Mouse (Mus musculus): ENCODE results near the gene Pla2g4a. TPM values are rescaled to one million over a fixed set of nuclear protein-coding genes. Genes with fewer than 3 reads are reported as not detected.

Pla2g4a gene
- polyA plus RNA-seq, 1 experiment from 2014 or later = 0.89 TPM

DNA sequence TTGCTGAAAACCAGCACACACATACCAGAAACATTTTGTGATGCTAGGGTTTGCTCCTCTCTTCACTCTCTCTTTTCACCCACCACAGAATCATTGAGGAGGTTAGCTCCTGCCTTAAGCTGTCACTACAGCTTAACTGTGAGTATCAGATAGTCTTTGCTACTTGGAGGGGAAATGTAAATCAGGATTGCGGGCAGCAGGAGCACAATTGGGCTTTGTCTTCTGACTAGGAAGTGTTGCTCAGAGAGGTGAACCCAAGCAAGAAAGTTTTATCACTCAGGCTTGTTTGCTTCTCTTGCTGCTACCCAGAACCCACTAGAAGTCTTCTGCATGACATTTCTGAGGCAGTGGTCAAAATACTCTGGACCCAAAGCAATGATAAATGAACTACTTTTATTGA, 38.9 kb downstream of the Pla2g4a start:
- 30% methylated on average over 1 of the region's 1 CpGs for WGBS
- Histone ChIP-seq H3K4me3 (replicated peaks) (no peak overlapping the region), H3K36me3 (no peaks in the 10 kb centered on the region), H3K9ac (replicated peaks) (no peak overlapping the region), H3K27ac (no peak overlapping the region), H3K4me1 (replicated peaks) (no peaks in the 10 kb centered on the region), H3K27me3 (no peaks in the 10 kb centered on the region), H3K9me3 (no peaks in the 10 kb centered on the region), H3K4me2 (replicated peaks) (no peak overlapping the region)
- no peak for ATAC-seq

DNA sequence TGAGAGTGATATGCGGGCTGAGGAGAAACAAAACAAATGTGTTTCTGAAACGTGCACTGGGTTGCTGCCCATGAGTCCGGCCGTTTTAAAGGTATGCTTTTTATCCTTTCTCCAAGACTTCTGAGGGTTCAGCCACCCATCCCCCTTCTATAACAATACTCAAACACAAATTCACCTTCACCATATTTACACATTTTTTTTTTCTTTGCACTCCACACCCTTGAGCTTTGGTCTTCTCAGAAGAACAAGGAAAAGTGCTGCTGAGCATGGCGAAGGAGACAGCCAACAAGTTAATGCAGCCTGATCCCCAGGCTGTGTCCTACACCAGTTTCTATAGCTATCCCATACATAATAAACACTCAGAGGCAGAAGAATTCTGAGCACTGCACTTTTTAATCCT, 39.8 kb downstream of the Pla2g4a start:
- Histone ChIP-seq H3K36me3 (no peaks in the 10 kb centered on the region), H3K27me3 (no peaks in the 10 kb centered on the region), H3K27ac (no peak overlapping the region), H3K4me2 (replicated peaks) (no peak overlapping the region), H3K4me1 (replicated peaks) (no peaks in the 10 kb centered on the region), H3K9ac (replicated peaks) (no peak overlapping the region), H3K4me3 (replicated peaks) (no peak overlapping the region), H3K9me3 (no peaks in the 10 kb centered on the region)
- WGBS = 83% methylated on average over 5 of the region's 5 CpGs
- ATAC-seq = no peak

DNA sequence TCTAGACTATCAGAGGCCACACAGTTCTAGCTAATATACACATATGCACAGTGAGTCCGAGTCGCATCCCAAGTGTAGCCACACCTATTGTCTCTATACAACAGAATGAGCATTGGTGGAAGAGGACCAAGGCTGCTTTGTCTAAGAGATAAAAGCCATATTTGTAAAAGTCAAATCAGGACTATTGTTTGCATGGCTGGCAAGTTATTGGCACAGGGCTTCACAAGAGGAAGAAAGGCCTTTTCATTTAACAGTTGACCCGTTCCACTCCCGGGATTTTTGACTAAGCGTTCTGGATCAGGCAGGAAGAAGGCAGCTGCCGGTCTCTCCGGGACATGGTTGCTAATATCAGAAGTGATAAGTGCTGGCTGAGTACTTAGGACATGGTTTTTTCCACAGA, 41.8 kb downstream of the Pla2g4a start:
- Histone ChIP-seq H3K4me1 (replicated peaks) (no peaks in the 10 kb centered on the region), H3K9me3 (no peaks in the 10 kb centered on the region), H3K9ac (replicated peaks) (no peak overlapping the region), H3K4me3 (replicated peaks) (no peak overlapping the region), H3K36me3 (no peaks in the 10 kb centered on the region), H3K27me3 (no peaks in the 10 kb centered on the region), H3K27ac (no peak overlapping the region), H3K4me2 (replicated peaks) (no peak overlapping the region)
- no peak for ATAC-seq
- 87% methylated on average over 7 of the region's 7 CpGs for WGBS

DNA sequence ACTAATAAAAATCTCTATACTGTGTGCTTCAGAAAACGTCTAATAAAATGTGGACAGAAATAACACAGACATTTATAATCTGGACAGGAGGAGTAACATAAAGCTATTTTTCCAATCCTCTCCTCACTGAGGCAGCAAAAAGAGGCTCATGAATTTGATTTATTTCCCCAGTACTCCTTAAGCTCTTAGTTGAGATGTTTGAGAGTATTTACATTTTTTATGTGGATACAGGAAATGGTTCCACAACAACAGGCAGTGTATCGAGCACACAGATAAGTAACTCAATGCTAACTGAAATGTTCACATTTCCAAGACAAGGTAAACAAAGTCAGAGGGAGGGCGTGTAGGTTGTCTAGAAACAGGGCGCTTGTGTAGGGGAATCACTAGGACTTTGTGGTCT, 48.1 kb downstream of the Pla2g4a start:
- 86% methylated on average over 4 of the region's 4 CpGs for WGBS
- H3K9me3 ChIP-seq = no peaks in the 10 kb centered on the region
- no peaks in the 10 kb centered on the region for H3K27me3 ChIP-seq
- no peak for ATAC-seq
- no peaks in the 10 kb centered on the region for H3K36me3 ChIP-seq
- no peak overlapping the region for H3K4me3 ChIP-seq (replicated peaks)
- H3K4me1 ChIP-seq (replicated peaks) = no peaks in the 10 kb centered on the region
- no peak overlapping the region for H3K4me2 ChIP-seq (replicated peaks)
- H3K9ac ChIP-seq (replicated peaks) = no peak overlapping the region
- no peak overlapping the region for H3K27ac ChIP-seq

DNA sequence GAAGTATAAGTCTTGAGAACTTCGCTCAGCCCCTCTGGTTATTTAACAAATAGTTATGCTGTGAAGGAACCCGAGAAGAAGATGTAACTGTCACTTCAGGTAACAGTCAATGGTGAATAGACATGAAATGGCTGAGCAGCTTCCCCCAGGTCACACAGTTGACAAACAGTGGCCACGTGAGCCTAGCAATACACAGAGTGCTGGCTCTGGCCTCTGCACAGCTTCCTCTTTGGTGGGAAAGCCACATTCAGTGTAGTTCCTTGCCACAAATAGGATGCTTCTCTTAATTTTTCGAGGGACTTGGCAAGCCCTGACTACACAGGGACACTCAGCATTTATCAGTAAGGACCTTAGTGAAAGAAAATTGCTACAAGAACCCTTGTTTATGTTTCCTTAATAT, 50.0 kb downstream of the Pla2g4a start:
- Histone ChIP-seq H3K27ac (no peak overlapping the region), H3K36me3 (no peaks in the 10 kb centered on the region), H3K9ac (replicated peaks) (no peak overlapping the region), H3K27me3 (no peaks in the 10 kb centered on the region), H3K4me3 (replicated peaks) (no peak overlapping the region), H3K4me1 (replicated peaks) (no peaks in the 10 kb centered on the region), H3K4me2 (replicated peaks) (no peak overlapping the region), H3K9me3 (no peaks in the 10 kb centered on the region)
- 79% methylated on average over 4 of the region's 4 CpGs for WGBS
- ATAC-seq = no peak

DNA sequence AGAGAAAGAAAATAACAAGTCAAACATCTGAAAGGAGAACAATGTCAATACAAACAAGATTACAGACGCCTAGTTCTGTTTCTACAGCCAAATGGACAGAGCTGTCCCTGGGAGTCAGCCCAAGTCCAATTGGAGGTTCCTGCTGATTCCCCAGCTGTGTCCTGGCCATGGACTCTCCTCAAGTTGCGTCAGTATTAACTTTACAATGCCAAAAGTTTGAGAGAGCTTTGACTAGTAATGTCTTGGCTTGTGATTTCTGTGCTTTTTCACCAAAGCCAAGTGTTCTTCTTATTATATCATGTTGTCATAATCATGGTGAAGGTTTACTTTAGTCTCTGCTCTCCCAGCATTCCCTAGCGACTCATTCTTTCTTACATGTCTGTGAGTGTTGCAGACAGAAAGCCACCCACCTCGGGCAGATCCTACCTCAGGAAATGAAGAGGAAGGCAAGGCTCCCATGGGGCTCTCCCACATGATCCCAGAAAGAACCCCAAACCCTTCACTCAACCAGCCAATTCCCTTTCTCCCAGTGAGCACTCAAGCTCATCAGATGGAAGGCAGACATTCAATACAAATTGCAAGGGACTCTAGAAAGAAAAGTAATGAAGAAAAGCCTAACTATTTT, 63.0 kb downstream of the Pla2g4a start:
- 85% methylated on average over 4 of the region's 4 CpGs for WGBS

DNA sequence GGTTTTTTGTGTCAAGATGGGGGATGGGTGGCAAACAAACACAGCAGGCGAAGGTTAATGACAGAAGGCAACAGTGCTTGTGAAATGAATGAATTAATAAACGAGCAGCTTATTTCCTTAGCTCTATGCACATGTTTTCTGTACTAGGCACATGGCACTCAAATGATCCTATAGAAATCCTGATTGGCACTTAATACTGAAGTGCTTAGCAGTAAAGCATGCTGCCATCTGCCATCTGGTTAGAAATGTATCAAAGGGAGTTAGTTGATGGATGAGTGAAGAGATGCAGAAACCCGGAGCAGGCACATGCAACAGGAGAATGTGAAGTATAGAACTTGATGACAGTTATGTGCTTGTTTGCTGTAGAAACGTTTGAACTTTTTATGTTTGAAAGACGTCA, 64.5 kb downstream of the Pla2g4a start:
- H3K27me3 ChIP-seq = no peaks in the 10 kb centered on the region
- H3K36me3 ChIP-seq = no peaks in the 10 kb centered on the region
- no peak overlapping the region for H3K27ac ChIP-seq
- WGBS = 59% methylated on average over 5 of the region's 5 CpGs
- ATAC-seq = peak; percentile 72
- H3K4me1 ChIP-seq (replicated peaks) = no peaks in the 10 kb centered on the region
- no peak overlapping the region for H3K4me3 ChIP-seq (replicated peaks)
- no peak overlapping the region for H3K4me2 ChIP-seq (replicated peaks)
- no peaks in the 10 kb centered on the region for H3K9me3 ChIP-seq
- no peak overlapping the region for H3K9ac ChIP-seq (replicated peaks)

More for the DNA sequence above, 63.0 kb downstream of the Pla2g4a start:
- Histone ChIP-seq H3K9me3 (no peaks in the 10 kb centered on the region), H3K27ac (no peak overlapping the region), H3K36me3 (no peaks in the 10 kb centered on the region), H3K4me1 (replicated peaks) (no peaks in the 10 kb centered on the region), H3K27me3 (no peaks in the 10 kb centered on the region), H3K4me3 (replicated peaks) (no peak overlapping the region), H3K9ac (replicated peaks) (no peak overlapping the region), H3K4me2 (replicated peaks) (no peak overlapping the region)
- ATAC-seq = no peak

DNA sequence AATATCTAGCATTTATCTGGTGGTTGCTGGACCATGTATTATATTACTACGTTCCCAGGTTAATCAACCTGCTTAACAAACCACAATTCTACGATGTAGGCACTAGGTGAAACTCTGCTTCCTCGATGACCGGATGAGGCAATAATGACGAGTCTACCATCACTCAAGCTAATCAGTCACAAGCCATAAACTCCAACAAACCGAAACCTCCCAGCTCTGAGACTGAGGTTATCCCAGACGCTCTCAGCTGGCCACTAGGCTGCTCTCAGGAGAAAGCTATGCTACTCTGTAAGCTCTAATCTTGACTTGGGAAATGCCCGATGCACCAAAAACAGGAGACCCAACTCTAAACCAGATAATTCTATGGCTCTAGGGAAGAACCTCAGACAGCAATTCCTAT, 66.2 kb downstream of the Pla2g4a start:
- no peak overlapping the region for H3K4me2 ChIP-seq (replicated peaks)
- ATAC-seq = no peak
- H3K9me3 ChIP-seq = no peaks in the 10 kb centered on the region
- 95% methylated on average over 8 of the region's 8 CpGs for WGBS
- H3K4me1 ChIP-seq (replicated peaks) = no peaks in the 10 kb centered on the region
- no peak overlapping the region for H3K9ac ChIP-seq (replicated peaks)
- no peaks in the 10 kb centered on the region for H3K27me3 ChIP-seq
- no peaks in the 10 kb centered on the region for H3K36me3 ChIP-seq
- H3K4me3 ChIP-seq (replicated peaks) = no peak overlapping the region
- no peak overlapping the region for H3K27ac ChIP-seq

DNA sequence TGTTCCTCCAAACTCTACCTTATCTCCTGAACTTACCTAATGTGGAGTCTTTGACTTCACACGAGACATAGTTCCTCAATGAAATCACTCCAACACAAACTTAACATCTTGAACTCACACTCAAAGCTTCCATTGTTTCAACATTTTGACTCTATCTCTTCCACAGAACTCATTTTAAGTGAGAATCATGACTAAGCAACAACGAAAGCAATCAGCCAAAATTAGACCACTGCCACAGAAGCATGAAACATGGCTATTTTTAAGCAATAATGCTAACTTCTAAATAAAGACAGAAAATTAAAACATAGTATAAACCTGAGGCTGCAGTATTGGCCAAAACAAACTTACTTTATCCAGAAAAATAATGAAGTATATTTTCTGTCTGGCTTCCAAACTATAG, 67.2 kb downstream of the Pla2g4a start:
- Histone ChIP-seq H3K27ac (no peak overlapping the region), H3K4me1 (replicated peaks) (no peaks in the 10 kb centered on the region), H3K9me3 (no peaks in the 10 kb centered on the region), H3K9ac (replicated peaks) (no peak overlapping the region), H3K4me3 (replicated peaks) (no peak overlapping the region), H3K36me3 (no peaks in the 10 kb centered on the region), H3K4me2 (replicated peaks) (no peak overlapping the region), H3K27me3 (no peaks in the 10 kb centered on the region)
- no peak for ATAC-seq
- WGBS = 87% methylated on average over 2 of the region's 2 CpGs

DNA sequence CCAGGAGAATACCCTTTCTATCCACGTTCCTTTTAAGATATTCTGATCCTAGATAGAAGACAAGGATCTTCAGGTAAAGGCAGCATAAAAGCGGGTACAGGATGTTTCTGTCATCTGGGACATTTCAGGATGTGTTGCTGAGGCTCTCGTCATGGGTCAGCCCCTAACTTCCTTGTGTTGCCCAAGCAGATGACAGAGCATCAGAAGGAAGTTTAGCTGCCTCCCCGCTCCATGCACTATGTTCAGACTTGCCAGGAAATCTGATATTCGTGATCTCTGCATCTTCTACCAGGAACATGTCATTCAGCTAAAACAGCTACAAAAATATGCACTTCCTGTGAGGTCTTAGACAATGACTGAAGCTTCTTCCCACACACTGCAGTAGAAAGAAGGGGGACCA, 70.0 kb downstream of the Pla2g4a start:
- no peak overlapping the region for H3K9ac ChIP-seq (replicated peaks)
- WGBS = 75% methylated on average over 5 of the region's 5 CpGs
- H3K4me1 ChIP-seq (replicated peaks) = no peaks in the 10 kb centered on the region
- no peaks in the 10 kb centered on the region for H3K9me3 ChIP-seq
- no peak for ATAC-seq
- H3K4me3 ChIP-seq (replicated peaks) = no peak overlapping the region
- no peak overlapping the region for H3K27ac ChIP-seq
- no peak overlapping the region for H3K4me2 ChIP-seq (replicated peaks)
- no peaks in the 10 kb centered on the region for H3K27me3 ChIP-seq
- H3K36me3 ChIP-seq = no peaks in the 10 kb centered on the region

DNA sequence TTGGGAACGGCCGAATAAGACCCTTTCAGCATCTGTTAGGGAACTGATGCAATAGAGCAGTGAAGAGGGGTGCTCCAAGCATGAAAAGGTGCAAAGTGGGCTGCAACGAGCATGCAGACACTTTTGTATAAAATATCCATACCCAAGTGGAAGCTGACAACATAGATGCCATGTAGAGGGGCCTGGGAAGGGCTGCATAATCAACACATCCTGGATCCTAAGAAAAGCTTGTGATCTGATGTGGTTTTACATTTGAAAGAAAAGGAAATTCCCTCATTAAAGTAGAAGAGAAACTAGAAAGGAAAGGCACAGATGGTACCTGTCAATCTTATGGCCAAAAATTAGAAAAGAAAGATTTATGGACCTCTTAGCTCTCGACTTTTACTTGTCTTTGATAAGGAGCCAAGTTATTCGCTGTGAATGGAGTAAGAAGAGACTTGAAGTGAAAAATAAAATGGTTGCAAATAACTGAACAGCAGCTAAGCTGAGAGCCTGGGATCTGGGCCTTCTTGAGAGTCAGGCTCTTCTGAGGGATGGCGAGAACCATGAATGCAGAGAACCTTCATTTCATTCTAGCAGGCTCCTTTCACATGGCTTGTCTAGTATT, 78.6 kb downstream of the Pla2g4a start:
- Histone ChIP-seq H3K9me3 (no peaks in the 10 kb centered on the region), H3K36me3 (no peaks in the 10 kb centered on the region), H3K27me3 (no peaks in the 10 kb centered on the region), H3K4me3 (replicated peaks) (no peak overlapping the region), H3K9ac (replicated peaks) (no peak overlapping the region), H3K4me2 (replicated peaks) (no peak overlapping the region), H3K4me1 (replicated peaks) (no peaks in the 10 kb centered on the region), H3K27ac (no peak overlapping the region)
- no peak for ATAC-seq
- 77% methylated on average over 6 of the region's 6 CpGs for WGBS

DNA sequence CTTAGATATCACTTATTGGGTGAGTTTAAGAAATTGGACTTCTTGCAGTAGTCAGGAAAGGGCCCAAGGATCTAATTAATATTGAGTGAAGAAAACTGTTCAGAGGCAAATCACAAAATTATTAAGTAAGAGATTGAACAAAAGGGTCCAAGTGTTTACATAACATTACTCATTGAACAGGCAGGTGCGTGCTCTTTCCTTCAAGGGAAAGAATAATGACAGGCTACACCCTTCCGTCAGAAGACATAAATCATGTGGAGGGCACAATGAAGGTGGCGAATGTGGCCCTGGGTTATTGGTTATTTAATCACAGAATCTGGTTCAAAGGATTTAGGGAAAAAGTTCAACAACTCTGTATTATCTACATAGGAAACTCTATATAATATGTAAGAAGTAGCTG, 82.9 kb downstream of the Pla2g4a start:
- H3K4me3 ChIP-seq (replicated peaks) = no peak overlapping the region
- no peaks in the 10 kb centered on the region for H3K27me3 ChIP-seq
- ATAC-seq = no peak
- H3K9ac ChIP-seq (replicated peaks) = no peak overlapping the region
- H3K4me2 ChIP-seq (replicated peaks) = no peak overlapping the region
- no peaks in the 10 kb centered on the region for H3K9me3 ChIP-seq
- H3K36me3 ChIP-seq = no peaks in the 10 kb centered on the region
- no peaks in the 10 kb centered on the region for H3K4me1 ChIP-seq (replicated peaks)
- 92% methylated on average over 3 of the region's 3 CpGs for WGBS
- no peak overlapping the region for H3K27ac ChIP-seq

DNA sequence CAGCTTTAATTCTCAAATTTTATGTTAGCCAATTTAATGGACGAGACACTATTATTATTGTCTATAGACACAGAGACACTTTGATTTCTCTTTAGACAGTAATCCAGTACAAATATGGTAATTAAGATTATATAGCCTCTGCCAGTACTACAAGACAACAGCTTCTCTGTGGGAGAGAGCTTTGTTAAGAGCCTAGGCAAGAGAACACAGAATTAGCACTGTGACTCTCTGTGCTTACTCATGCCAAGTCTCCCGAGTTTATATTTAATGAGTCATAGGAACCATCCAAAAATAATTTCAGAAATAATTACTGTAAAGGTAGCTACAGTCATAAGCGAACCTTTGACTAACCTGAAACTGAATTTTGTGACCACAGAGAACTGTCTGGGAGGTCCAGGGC, 84.6 kb downstream of the Pla2g4a start:
- Histone ChIP-seq H3K36me3 (no peaks in the 10 kb centered on the region), H3K9ac (replicated peaks) (no peak overlapping the region), H3K4me3 (replicated peaks) (no peak overlapping the region), H3K27ac (no peak overlapping the region), H3K9me3 (no peaks in the 10 kb centered on the region), H3K4me2 (replicated peaks) (no peak overlapping the region), H3K27me3 (no peaks in the 10 kb centered on the region), H3K4me1 (replicated peaks) (no peaks in the 10 kb centered on the region)
- ATAC-seq = no peak
- WGBS = 68% methylated on average over 3 of the region's 3 CpGs

All from midbrain, embryonic 13.5 days (tissue).